Mouse (Mus musculus) ES-Bruce4 (cell line): ENCODE measurements around the gene Map3k11. TPM values are rescaled to one million over a fixed set of nuclear protein-coding genes. Genes with fewer than 3 reads are reported as not detected.

Source experiments
- H3K27ac ChIP-seq: 2 replicates; pipeline ENCODE4 v1.5.1; 2012; ENCODE audit warnings: low read length, inconsistent platforms; ENCODE audit not compliant: insufficient read depth
- H3K27me3 ChIP-seq: 2 replicates; pipeline ENCODE4 v1.6.1; 2012; ENCODE audit warnings: mild to moderate bottlenecking, low read length, inconsistent platforms; ENCODE audit not compliant: control insufficient read depth, poor library complexity, insufficient read depth, severe bottlenecking
- H3K36me3 ChIP-seq: 2 replicates; pipeline ENCODE4 v1.6.1; 2012; ENCODE audit warnings: inconsistent platforms, mild to moderate bottlenecking, low read length, moderate library complexity; ENCODE audit not compliant: control insufficient read depth, poor library complexity, insufficient read depth, severe bottlenecking
- H3K4me1 ChIP-seq: one replicate; pipeline ENCODE4 v1.8.1; 2011; ENCODE audit warnings: low read length; ENCODE audit not compliant: control insufficient read depth, insufficient read depth
- H3K4me3 ChIP-seq: 2 replicates; pipeline ENCODE4 v1.5.1; 2011; ENCODE audit warnings: low read depth, mild to moderate bottlenecking, low read length
- H3K9ac ChIP-seq: 2 replicates; pipeline ENCODE4 v1.6.1; 2012; ENCODE audit warnings: low read depth, mild to moderate bottlenecking, inconsistent platforms; ENCODE audit not compliant: poor library complexity, severe bottlenecking
- H3K9me3 ChIP-seq: replicated peaks from 2 replicates; pipeline ENCODE4 v1.6.1; 2012; ENCODE audit warnings: mild to moderate bottlenecking, low read length, inconsistent platforms; ENCODE audit not compliant: control insufficient read depth, poor library complexity, insufficient read depth, severe bottlenecking
- CTCF ChIP-seq: IDR thresholded peaks from one replicate; pipeline ENCODE4 v1.8.1; 2011; ENCODE audit warnings: low read depth, low read length
- EP300 ChIP-seq: IDR thresholded peaks from 2 replicates; pipeline ENCODE4 v1.6.1; 2011; ENCODE audit warnings: low read depth, low read length; ENCODE audit not compliant: insufficient read depth
- POLR2A ChIP-seq: IDR thresholded peaks from one replicate; pipeline ENCODE4 v1.8.1; 2011; ENCODE audit warnings: low read length; ENCODE audit not compliant: insufficient read depth
- polyA plus RNA-seq: library from polyadenylated mRNA; stranded (reverse); fragments of >200 nt; gene quantifications from 2 replicates; pipeline ENCODE4 v1.2.4, GENCODE M21; 2011; ENCODE audit warnings: low read depth; ENCODE audit not compliant: missing spikeins, insufficient read depth, insufficient read length

The Map3k11 gene
- polyA plus RNA-seq, 1 experiment: 27.8 TPM

DNA sequence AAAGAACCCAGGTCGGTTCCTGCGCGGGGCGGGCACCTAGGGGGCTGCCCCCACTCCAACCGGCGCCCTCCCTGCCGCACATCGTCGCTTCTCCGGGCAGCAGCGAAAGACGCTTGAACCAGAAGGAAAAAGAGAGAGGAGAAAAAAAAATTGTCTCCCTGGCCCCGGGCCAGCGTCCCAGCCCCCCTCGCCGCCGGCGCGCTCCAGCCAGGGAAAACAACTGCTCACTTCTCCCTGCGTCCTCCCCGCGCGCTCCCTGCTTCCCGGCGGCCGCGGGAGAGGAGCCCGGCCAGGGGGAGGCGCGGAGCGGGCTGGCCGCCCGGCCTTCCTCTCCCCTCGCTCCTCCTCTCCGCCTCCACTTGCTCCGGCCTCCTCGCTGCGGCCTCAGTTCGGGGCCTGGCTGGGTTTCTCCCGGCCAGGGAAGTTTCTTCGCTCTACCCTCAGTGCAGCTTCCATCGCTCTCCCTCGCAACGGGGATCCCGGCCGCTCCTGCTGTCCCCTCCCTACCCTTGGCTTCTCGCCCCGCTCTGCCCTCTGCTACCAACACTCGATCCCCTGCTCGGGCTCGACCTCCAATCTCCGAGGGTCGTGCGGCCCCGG lies 53.2 kb downstream of the Map3k11 start:
- Histone ChIP-seq H3K36me3 (no peaks in the 10 kb centered on the region), H3K9me3 (no peaks in the 10 kb centered on the region), H3K27ac (no peak overlapping the region), H3K4me3 (peak overlapping the region; percentile 67), H3K4me1 (peaks cover 6% of the 10 kb centered on the region), H3K9ac (peak overlapping the region; percentile 81), H3K27me3 (no peaks in the 10 kb centered on the region; the same call in 1 of the 2 replicates)
- no peak for TF ChIP-seq EP300
- TF ChIP-seq CTCF: no peak
- no peak for TF ChIP-seq POLR2A

DNA sequence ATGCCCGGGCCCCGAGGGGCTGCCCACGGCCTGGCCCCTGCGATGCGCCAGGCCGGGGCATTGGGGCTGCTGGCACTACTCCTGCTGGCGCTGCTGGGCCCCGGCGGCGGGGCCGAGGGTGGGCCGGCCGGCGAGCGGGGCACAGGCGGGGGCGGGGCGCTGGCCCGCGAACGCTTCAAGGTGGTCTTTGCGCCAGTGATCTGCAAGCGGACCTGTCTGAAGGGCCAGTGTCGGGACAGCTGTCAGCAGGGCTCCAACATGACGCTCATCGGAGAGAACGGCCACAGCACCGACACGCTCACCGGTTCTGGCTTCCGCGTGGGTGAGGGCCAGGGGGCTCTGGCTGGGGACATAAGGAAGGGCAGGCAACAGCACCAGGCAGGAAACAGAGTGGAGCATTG lies 53.7 kb downstream of the Map3k11 start:
- H3K9me3 ChIP-seq: no peaks in the 10 kb centered on the region
- no peaks in the 10 kb centered on the region for H3K36me3 ChIP-seq
- H3K4me3 ChIP-seq: peak overlapping the region; percentile 67
- H3K27me3 ChIP-seq: no peaks in the 10 kb centered on the region; the same call in 1 of the 2 replicates
- no peak overlapping the region for H3K27ac ChIP-seq
- TF ChIP-seq CTCF: no peak
- TF ChIP-seq POLR2A: no peak
- no peak for TF ChIP-seq EP300
- peaks cover 8% of the 10 kb centered on the region for H3K4me1 ChIP-seq
- peak overlapping the region; percentile 81 for H3K9ac ChIP-seq

DNA sequence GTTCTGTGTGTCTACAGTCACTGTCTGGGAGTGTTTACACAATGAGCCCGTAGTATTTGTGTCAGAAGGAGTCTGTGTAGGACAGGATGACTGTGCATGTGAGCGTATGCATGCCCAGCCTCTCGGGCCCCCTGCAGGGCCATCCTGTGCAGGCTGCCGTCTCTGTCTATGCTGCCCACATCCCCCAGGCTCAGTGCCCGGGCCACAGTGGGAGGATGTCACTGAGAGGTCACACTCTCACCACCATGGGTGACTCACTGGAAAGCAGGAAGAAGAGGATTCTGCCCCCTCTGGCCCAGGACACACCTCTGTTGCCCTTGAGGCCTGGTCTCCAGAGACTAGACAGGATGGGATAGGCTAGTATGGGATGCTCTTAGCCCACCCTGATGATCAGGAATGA lies 55.0 kb downstream of the Map3k11 start:
- Histone ChIP-seq H3K9ac (no peak overlapping the region), H3K36me3 (no peaks in the 10 kb centered on the region), H3K27me3 (no peaks in the 10 kb centered on the region; the same call in 1 of the 2 replicates), H3K9me3 (no peaks in the 10 kb centered on the region), H3K27ac (no peak overlapping the region), H3K4me1 (peaks cover 8% of the 10 kb centered on the region), H3K4me3 (no peak overlapping the region)
- no peak for TF ChIP-seq EP300
- TF ChIP-seq CTCF: no peak
- TF ChIP-seq POLR2A: no peak

DNA sequence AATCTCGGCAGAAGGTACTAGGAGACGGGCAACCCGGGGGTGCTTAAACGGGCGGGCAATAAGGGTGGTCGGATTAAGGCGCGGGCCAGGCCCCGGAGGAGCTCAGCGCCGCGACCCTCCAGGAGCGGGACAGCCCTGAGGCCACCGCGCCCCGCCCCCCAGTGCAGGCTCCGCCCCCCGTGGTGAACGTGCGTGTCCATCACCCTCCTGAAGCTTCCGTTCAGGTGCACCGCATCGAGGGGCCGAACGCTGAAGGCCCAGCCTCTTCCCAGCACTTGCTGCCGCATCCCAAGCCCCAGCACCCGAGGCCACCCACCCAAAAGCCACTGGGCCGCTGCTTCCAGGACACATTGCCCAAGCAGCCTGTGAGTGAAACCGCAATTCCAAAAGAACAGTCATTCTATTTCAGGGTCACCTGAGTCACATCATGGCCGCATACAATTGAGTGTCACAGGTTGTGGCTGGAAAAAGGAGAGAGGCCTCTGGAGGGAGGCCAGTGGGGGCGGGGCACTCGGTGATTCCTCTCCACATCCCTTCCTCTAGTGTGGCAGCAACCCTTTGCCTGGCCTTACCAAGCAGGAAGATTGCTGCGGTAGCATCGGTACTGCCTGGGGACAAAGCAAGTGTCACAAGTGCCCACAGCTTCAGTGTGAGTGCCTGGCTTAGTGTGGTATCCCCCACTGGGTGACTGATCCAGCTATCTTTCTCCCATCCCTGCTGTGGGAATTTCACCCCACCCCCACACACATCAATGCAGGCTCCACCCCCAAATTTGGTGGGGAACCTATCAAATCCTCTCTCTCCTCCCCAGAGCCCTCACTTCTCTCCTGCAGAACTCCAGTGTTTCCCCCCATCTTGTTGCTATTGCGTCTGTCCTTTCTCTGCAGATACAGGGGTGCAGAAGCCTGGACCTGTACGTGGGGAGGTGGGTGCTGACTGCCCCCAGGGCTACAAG lies 57.5 kb downstream of the Map3k11 start:
- Histone ChIP-seq H3K27ac (no peak overlapping the region), H3K4me3 (peak overlapping the region; percentile 64), H3K27me3 (no peaks in the 10 kb centered on the region; the same call in 1 of the 2 replicates), H3K9ac (peak overlapping the region; percentile 23; the same call in 1 of the 2 replicates), H3K36me3 (no peaks in the 10 kb centered on the region), H3K9me3 (no peaks in the 10 kb centered on the region), H3K4me1 (peaks cover 7% of the 10 kb centered on the region)
- TF ChIP-seq CTCF: no peak
- TF ChIP-seq POLR2A: no peak
- no peak for TF ChIP-seq EP300

DNA sequence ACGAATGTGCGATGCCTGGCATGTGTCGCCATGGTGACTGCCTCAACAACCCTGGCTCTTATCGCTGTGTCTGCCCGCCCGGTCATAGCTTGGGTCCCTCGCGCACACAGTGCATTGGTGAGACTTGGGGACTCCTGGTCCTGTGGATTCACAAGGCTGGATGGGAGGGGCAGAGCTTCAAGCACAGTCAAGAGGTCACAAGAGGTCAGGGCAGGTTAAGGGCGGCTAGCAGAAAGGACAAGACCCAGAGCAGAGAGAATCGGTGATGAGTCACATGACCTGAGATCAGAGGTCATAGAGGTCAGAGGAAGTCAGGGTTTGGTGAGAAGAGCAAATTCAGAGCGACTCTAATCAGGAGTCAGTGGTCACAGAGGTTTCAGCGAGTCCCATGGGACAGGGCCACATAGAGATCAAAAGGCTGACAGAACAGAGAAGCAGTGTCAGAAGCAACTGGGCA lies 58.4 kb downstream of the Map3k11 start:
- Histone ChIP-seq H3K27ac (no peak overlapping the region), H3K9me3 (no peaks in the 10 kb centered on the region), H3K9ac (no peak overlapping the region), H3K36me3 (no peaks in the 10 kb centered on the region), H3K27me3 (no peaks in the 10 kb centered on the region; the same call in 1 of the 2 replicates), H3K4me1 (peaks cover 7% of the 10 kb centered on the region), H3K4me3 (no peak overlapping the region)
- TF ChIP-seq POLR2A (no peak), CTCF (no peak), EP300 (no peak)

DNA sequence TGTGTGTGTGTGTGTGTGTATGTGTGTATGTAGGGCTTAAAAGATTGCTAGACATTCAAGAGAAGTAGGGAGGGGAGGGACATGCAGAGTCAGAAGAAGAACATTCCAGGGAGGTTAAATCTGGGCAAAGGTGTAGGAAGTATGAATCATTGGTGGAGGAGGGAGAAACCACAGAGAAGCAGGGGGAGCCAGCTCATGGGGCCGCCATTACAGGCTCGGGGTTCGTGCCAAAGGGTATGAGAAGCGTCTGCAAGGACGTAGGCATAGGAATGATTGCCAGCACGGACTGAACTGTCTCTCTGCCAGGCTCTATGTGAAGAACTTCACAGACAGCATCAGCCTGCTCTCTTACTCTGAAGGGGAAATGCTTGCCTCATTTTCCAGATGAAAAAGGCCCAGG lies 60.9 kb downstream of the Map3k11 start:
- no peak overlapping the region for H3K4me3 ChIP-seq
- no peak for TF ChIP-seq CTCF
- TF ChIP-seq EP300: no peak
- no peak for TF ChIP-seq POLR2A
- no peaks in the 10 kb centered on the region for H3K36me3 ChIP-seq
- H3K27me3 ChIP-seq: no peaks in the 10 kb centered on the region
- H3K9ac ChIP-seq: no peak overlapping the region
- no peak overlapping the region for H3K27ac ChIP-seq
- peaks cover 7% of the 10 kb centered on the region for H3K4me1 ChIP-seq
- H3K9me3 ChIP-seq: no peaks in the 10 kb centered on the region
